Mouse (Mus musculus) neural tube, embryonic 11.5 days (tissue): ENCODE measurements around the gene Tbck. TPM values are rescaled to one million over a fixed set of nuclear protein-coding genes. Genes with fewer than 3 reads are reported as not detected.

Source experiments
- ATAC-seq: fragments of 200-750 bp; cut with Nextera tagmentation; 2 replicates; pipeline ENCODE4 v1.8.0; 2017; ENCODE audit warnings: moderate number of reproducible peaks, mild to moderate bottlenecking, moderate TSS enrichment, moderate library complexity; ENCODE audit not compliant: insufficient read depth, low FRiP score, low TSS enrichment
- DNase-seq: peaks from one replicate; pipeline ENCODE4 v3.0.0-alpha.2; 2015; ENCODE audit warnings: low spot score
- H3K27ac ChIP-seq: fragments of 300-500 bp; sonication (generic); 2 replicates; pipeline ENCODE4 v1.5.1; 2014; ENCODE audit warnings: low read depth, mild to moderate bottlenecking, low read length
- H3K27me3 ChIP-seq: fragments of 300-500 bp; sonication (generic); 2 replicates; pipeline ENCODE4 v1.6.1; 2014; ENCODE audit warnings: mild to moderate bottlenecking, low read length, mixed read lengths; ENCODE audit not compliant: control insufficient read depth, insufficient read depth
- H3K36me3 ChIP-seq: fragments of 300-500 bp; sonication (generic); 2 replicates; pipeline ENCODE4 v1.6.1; 2014; ENCODE audit warnings: mild to moderate bottlenecking, low read length, moderate library complexity, mixed read lengths; ENCODE audit not compliant: control insufficient read depth, insufficient read depth
- H3K4me1 ChIP-seq: fragments of 300-500 bp; sonication (generic); 2 replicates; pipeline ENCODE4 v1.6.1; 2014; ENCODE audit warnings: low read length, mixed read lengths; ENCODE audit not compliant: control insufficient read depth, insufficient read depth
- H3K4me2 ChIP-seq: fragments of 300-500 bp; sonication (generic); 2 replicates; pipeline ENCODE4 v1.6.1; 2014; ENCODE audit warnings: low read depth, mild to moderate bottlenecking, moderate library complexity
- H3K4me3 ChIP-seq: fragments of 300-500 bp; sonication (generic); 2 replicates; pipeline ENCODE4 v1.5.1; 2014; ENCODE audit warnings: low read depth, low read length
- H3K9ac ChIP-seq: fragments of 300-500 bp; sonication (generic); 2 replicates; pipeline ENCODE4 v1.6.1; 2014; ENCODE audit warnings: mild to moderate bottlenecking, low read length
- H3K9me3 ChIP-seq: fragments of 300-500 bp; sonication (generic); 2 replicates; pipeline ENCODE4 v1.6.1; 2016; ENCODE audit warnings: low read length; ENCODE audit not compliant: control insufficient read depth
- WGBS: fragments of 180-500 bp; shearing (Covaris S2); extraction: QIAGEN DNeasy Blood & Tissue Kit; methylation state at CpG from one replicate; pipeline ENCODE4 v1.1.7; 2014; 5-methylcytosine and 5-hydroxymethylcytosine counted together
- polyA plus RNA-seq: library from polyadenylated mRNA; unstranded; fragments of >200 nt; fragmentation: Nextera tagmentation; extraction: Ambion mirVana; gene quantifications from 2 replicates; pipeline ENCODE4 v1.2.1, GENCODE M21; 2014

Gene Tbck
- polyA plus RNA-seq, 1 experiment from 2014 or later = 23.5 TPM

GRCm38 (mm10) chr3:132776686-132777085 lies 92.7 kb downstream of the Tbck start:
- no peaks in the 10 kb centered on the region for H3K36me3 ChIP-seq
- no peaks in the 10 kb centered on the region for H3K27me3 ChIP-seq
- H3K4me3 ChIP-seq = no peak overlapping the region
- ATAC-seq (no peak), DNase-seq (no peak)
- no peak overlapping the region for H3K4me2 ChIP-seq
- H3K27ac ChIP-seq = no peak overlapping the region
- 94% methylated on average over 7 of the region's 7 CpGs for WGBS
- H3K9me3 ChIP-seq = no peaks in the 10 kb centered on the region
- no peak overlapping the region for H3K9ac ChIP-seq
- H3K4me1 ChIP-seq = no peaks in the 10 kb centered on the region

- Histone ChIP-seq H3K9me3 (no peaks in the 10 kb centered on the region), H3K27ac (no peak overlapping the region), H3K4me1 (no peaks in the 10 kb centered on the region), H3K4me2 (no peak overlapping the region), H3K27me3 (no peaks in the 10 kb centered on the region), H3K4me3 (no peak overlapping the region), H3K9ac (no peak overlapping the region), H3K36me3 (no peaks in the 10 kb centered on the region)
- DNase-seq = no peak
- 97% methylated on average over 2 of the region's 2 CpGs for WGBS
- ATAC-seq = no peak
Observed at GRCm38 (mm10) chr3:132781103-132781502, 97.2 kb downstream of the Tbck start.

DNA sequence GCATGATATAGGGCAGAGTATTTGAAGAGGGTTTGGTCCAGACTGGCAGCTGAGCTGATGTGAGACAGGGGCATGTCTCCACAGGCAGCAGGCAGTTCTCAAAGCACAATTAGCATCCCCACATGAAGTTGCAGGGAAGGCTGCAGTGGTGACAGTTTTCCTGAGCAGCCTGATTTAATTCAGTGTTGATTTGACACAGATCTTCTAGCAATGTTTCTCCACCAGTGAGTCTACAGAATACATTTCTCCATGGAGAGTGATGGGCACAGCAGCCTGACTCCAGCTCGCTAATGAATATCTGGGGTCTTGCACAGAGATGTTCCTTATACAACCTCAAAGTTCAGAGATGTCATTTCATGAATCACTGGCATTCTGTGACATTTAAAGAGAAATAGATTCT lies 99.1 kb downstream of the Tbck start:
- H3K9ac ChIP-seq = no peak overlapping the region
- H3K9me3 ChIP-seq = no peaks in the 10 kb centered on the region
- no peaks in the 10 kb centered on the region for H3K36me3 ChIP-seq
- no peak overlapping the region for H3K4me2 ChIP-seq
- no peak overlapping the region for H3K4me3 ChIP-seq
- H3K4me1 ChIP-seq = no peaks in the 10 kb centered on the region
- no peak overlapping the region for H3K27ac ChIP-seq
- DNase-seq (no peak), ATAC-seq (no peak)
- H3K27me3 ChIP-seq = no peaks in the 10 kb centered on the region
- 97% methylated on average over 1 of the region's 1 CpGs for WGBS

- DNase-seq (no peak), ATAC-seq (no peak)
- Histone ChIP-seq H3K4me1 (no peaks in the 10 kb centered on the region), H3K27me3 (no peaks in the 10 kb centered on the region), H3K4me3 (no peak overlapping the region), H3K27ac (no peak overlapping the region), H3K9ac (no peak overlapping the region), H3K9me3 (no peaks in the 10 kb centered on the region), H3K36me3 (no peaks in the 10 kb centered on the region), H3K4me2 (no peak overlapping the region)
- 89% methylated on average over 6 of the region's 6 CpGs for WGBS
Observed at GRCm38 (mm10) chr3:132784732-132785131, 100.8 kb downstream of the Tbck start.

DNA sequence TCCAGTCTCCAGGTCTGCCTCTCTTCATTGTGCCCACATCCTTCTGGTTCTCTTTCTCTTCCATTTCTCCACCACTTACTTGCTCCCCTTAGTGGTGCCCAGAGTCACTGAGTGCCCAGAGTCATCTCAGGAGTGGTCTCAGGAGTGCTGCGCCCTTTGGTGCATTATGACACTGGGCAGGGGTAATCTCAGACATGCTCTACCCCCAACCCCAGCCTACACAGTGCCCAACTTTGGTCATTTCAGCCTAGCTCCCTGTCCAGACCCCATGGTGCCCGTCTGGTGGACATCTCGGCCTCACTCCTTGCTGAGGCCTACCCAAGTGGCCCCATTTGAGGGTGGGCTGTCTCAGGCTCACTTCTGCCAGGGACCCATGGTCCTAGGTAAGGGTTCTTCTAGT lies 102.7 kb downstream of the Tbck start:
- Histone ChIP-seq H3K27me3 (no peaks in the 10 kb centered on the region), H3K4me1 (no peaks in the 10 kb centered on the region), H3K4me2 (no peak overlapping the region), H3K9me3 (no peaks in the 10 kb centered on the region), H3K4me3 (no peak overlapping the region), H3K9ac (no peak overlapping the region), H3K36me3 (no peaks in the 10 kb centered on the region), H3K27ac (no peak overlapping the region)
- no peak for DNase-seq
- 91% methylated on average over 3 of the region's 3 CpGs for WGBS
- ATAC-seq = no peak

GRCm38 (mm10) chr3:132787775-132788174 lies 103.8 kb downstream of the Tbck start:
- DNase-seq (no peak), ATAC-seq (no peak)
- Histone ChIP-seq H3K4me3 (no peak overlapping the region), H3K4me2 (no peak overlapping the region), H3K9me3 (no peaks in the 10 kb centered on the region), H3K36me3 (no peaks in the 10 kb centered on the region), H3K9ac (no peak overlapping the region), H3K27me3 (no peaks in the 10 kb centered on the region), H3K27ac (no peak overlapping the region), H3K4me1 (no peaks in the 10 kb centered on the region)
- 89% methylated on average over 4 of the region's 4 CpGs for WGBS

GRCm38 (mm10) chr3:132791140-132791539 lies 107.2 kb downstream of the Tbck start:
- Histone ChIP-seq H3K9ac (no peak overlapping the region), H3K9me3 (no peaks in the 10 kb centered on the region), H3K4me3 (no peak overlapping the region), H3K36me3 (no peaks in the 10 kb centered on the region), H3K4me2 (no peak overlapping the region), H3K27ac (no peak overlapping the region), H3K27me3 (no peaks in the 10 kb centered on the region), H3K4me1 (no peaks in the 10 kb centered on the region)
- no peak for ATAC-seq
- 92% methylated on average over 4 of the region's 4 CpGs for WGBS
- DNase-seq = no peak

DNA sequence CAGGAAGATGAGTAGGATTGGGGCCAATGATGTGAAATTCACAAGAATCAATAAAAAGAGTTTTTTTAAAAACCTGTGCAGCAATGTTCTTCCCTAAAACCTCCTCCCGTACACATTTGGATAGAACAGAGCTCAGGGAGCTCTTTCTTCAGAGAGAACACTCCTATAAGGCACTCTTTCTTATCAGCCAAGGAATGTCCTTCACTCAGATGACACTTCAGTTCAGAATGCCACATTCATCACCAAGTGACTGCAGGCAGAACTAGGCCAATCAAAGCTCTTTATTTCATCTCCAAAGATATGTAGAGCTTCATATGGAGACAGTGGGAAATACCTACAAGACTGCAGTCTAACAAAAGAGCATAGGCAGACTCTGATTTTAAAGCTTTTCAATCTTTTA lies 116.3 kb downstream of the Tbck start:
- ATAC-seq (no peak), DNase-seq (no peak)
- Histone ChIP-seq H3K9ac (no peak overlapping the region), H3K27me3 (no peaks in the 10 kb centered on the region), H3K4me1 (no peaks in the 10 kb centered on the region), H3K27ac (no peak overlapping the region), H3K4me3 (no peak overlapping the region), H3K4me2 (no peak overlapping the region), H3K36me3 (no peaks in the 10 kb centered on the region; the same call in 1 of the 2 replicates), H3K9me3 (no peaks in the 10 kb centered on the region)
- WGBS = 86% methylated on average over 1 of the region's 1 CpGs

DNA sequence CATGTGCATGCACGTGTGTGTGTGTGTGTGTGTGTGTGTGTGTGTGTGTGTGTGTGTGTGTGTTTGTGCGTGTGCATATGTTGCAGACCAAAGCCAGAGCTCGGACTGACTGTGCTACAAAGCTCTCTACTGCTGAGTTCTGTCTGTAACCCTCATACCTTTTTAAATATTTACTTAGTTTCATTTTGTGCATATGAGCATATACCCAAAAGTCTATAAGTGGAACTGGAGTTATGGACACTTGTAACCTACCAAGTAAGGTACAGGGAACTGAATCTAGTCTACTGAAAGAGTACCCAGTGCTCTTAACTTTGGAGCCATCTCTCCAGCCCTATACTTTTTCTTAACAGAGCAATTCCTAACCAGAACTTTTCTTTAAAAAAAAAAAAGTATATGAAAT lies 118.0 kb downstream of the Tbck start:
- DNase-seq (no peak), ATAC-seq (no peak)
- Histone ChIP-seq H3K36me3 (no peaks in the 10 kb centered on the region; the same call in 1 of the 2 replicates), H3K27ac (no peak overlapping the region), H3K9ac (no peak overlapping the region), H3K4me2 (no peak overlapping the region), H3K9me3 (no peaks in the 10 kb centered on the region), H3K27me3 (no peaks in the 10 kb centered on the region), H3K4me3 (no peak overlapping the region), H3K4me1 (no peaks in the 10 kb centered on the region)
- WGBS = 82% methylated on average over 3 of the region's 3 CpGs
